ENCODE assay signal across 8 mouse cellular contexts in genomic region chr4:150462367-150462766, GRCm38 (mm10).
DNase-seq lines count a peak whose midpoint lies in the region; ATAC-seq and TF ChIP-seq lines count a peak whose summit lies in the region.

No protein-coding gene starts in this region.

- no peak overlapping the region for H3K4me2 ChIP-seq in forebrain, embryonic 12.5 days
- no peak overlapping the region for H3K4me2 ChIP-seq in forebrain, embryonic 11.5 days (ENCODE audit: low read depth, low read length, severe bottlenecking)
- H3K4me2 ChIP-seq in liver, embryonic 14.5 days (ENCODE audit: low read depth), result peak overlapping the region; percentile 6; the same call in 1 of the 2 replicates

- no peak for TF ChIP-seq CTCF in liver, embryonic 14.5 days (IDR thresholded peaks at IDR 0.05; ENCODE audit: low read depth)

- peaks cover 67% of the 10 kb centered on the region for H3K4me1 ChIP-seq in forebrain, embryonic 12.5 days
- peaks cover 11% of the 10 kb centered on the region for H3K4me1 ChIP-seq in forebrain, embryonic 11.5 days (replicated peaks; ENCODE audit: control insufficient read depth, insufficient read depth, low read length)
- H3K4me1 ChIP-seq in liver, embryonic 14.5 days (replicated peaks; ENCODE audit: control insufficient read depth in 2 of 2, insufficient read depth in 2 of 2, low read length in 1 of 2), result peaks cover 40 to 64% of the 10 kb centered on the region in 2 experiments

- ATAC-seq in forebrain, embryonic 12.5 days (ENCODE audit: low FRiP score), result no peak
- no peak for ATAC-seq in forebrain, embryonic 11.5 days (replicated peaks; ENCODE audit: low FRiP score)
- no peak for ATAC-seq in liver, embryonic 14.5 days (ENCODE audit: insufficient read depth)
- no peak for ATAC-seq in megakaryocyte progenitor cell, adult 5-6 weeks (replicated peaks; ENCODE audit: poor library complexity)

- no peaks in the 10 kb centered on the region for H3K36me3 ChIP-seq in forebrain, embryonic 12.5 days (replicated peaks)
- no peaks in the 10 kb centered on the region for H3K36me3 ChIP-seq in forebrain, embryonic 11.5 days (ENCODE audit: control insufficient read depth, insufficient read depth, low read length)
- no peaks in the 10 kb centered on the region for H3K36me3 ChIP-seq in liver, embryonic 14.5 days (replicated peaks; ENCODE audit: control insufficient read depth, insufficient read depth, low read depth)

- no peaks in the 10 kb centered on the region for H3K9me3 ChIP-seq in forebrain, embryonic 12.5 days
- no peaks in the 10 kb centered on the region for H3K9me3 ChIP-seq in forebrain, embryonic 11.5 days (ENCODE audit: control insufficient read depth, low read length)
- H3K9me3 ChIP-seq in liver, embryonic 14.5 days (ENCODE audit: control insufficient read depth, low read length), result no peaks in the 10 kb centered on the region

- no peaks in the 10 kb centered on the region for H3K27me3 ChIP-seq in forebrain, embryonic 12.5 days
- H3K27me3 ChIP-seq in forebrain, embryonic 11.5 days (ENCODE audit: control insufficient read depth, insufficient read depth, low read length), result no peaks in the 10 kb centered on the region
- H3K27me3 ChIP-seq in liver, embryonic 14.5 days (ENCODE audit: control insufficient read depth, insufficient read depth, low read length), result no peaks in the 10 kb centered on the region

- no peak for TF ChIP-seq EP300 in liver, embryonic 14.5 days (IDR thresholded peaks at IDR 0.05; ENCODE audit: low read depth)

- H3K4me3 ChIP-seq in forebrain, embryonic 12.5 days (replicated peaks), result no peak overlapping the region
- H3K4me3 ChIP-seq in forebrain, embryonic 11.5 days (ENCODE audit: low read depth, low read length), result no peak overlapping the region
- no peak overlapping the region for H3K4me3 ChIP-seq in liver, embryonic 14.5 days (ENCODE audit: insufficient read depth in 1 of 2, low read depth in 2 of 2, low read length in 2 of 2)

- no peak overlapping the region for H3K9ac ChIP-seq in forebrain, embryonic 12.5 days
- no peak overlapping the region for H3K9ac ChIP-seq in forebrain, embryonic 11.5 days (ENCODE audit: low read length)
- no peak overlapping the region for H3K9ac ChIP-seq in liver, embryonic 14.5 days (replicated peaks)

- 39% methylated on average over 4 of the region's 4 CpGs for WGBS in forebrain, embryonic 12.5 days
- WGBS in forebrain, embryonic 11.5 days, result 40% methylated on average over 4 of the region's 4 CpGs
- 62% methylated on average over 4 of the region's 4 CpGs for WGBS in liver, embryonic 14.5 days (ENCODE audit: insufficient replicate concordance)

- no peak for DNase-seq in forebrain, embryonic 11.5 days (ENCODE audit: low spot score)
- DNase-seq in adrenal gland, adult 2 months, result peak; percentile 59
- DNase-seq in gastrocnemius, postnatal 10 days, result peak; percentile 54
- peak; percentile 68 to 82 for DNase-seq in kidney, adult 8-10 months
- no peak for DNase-seq in liver, embryonic 14.5 days (ENCODE audit: low read depth in 3 of 3, low spot score in 3 of 3)
- DNase-seq in right cerebral cortex, postnatal 25 days, result peak; percentile 52

- H3K27ac ChIP-seq in forebrain, embryonic 12.5 days, result peak overlapping the region; percentile 74; the same call in 1 of the 2 replicates
- no peak overlapping the region for H3K27ac ChIP-seq in forebrain, embryonic 11.5 days (ENCODE audit: low read depth, low read length)
- peak overlapping the region; percentile 58 for H3K27ac ChIP-seq in liver, embryonic 14.5 days

Comparison
In these comparisons a context has a peak if more than half of its experiments do, and no peak if none do; other contexts are left out.
1. DNase-seq: peak in adrenal gland, adult 2 months (single experiment), gastrocnemius, postnatal 10 days (single experiment), kidney, adult 8-10 months (2 of 2) and right cerebral cortex, postnatal 25 days (single experiment); none in forebrain, embryonic 11.5 days (single experiment) and liver, embryonic 14.5 days (0 of 3).